Mouse (Mus musculus) Patski (cell line): ENCODE measurements around the gene Arhgap24. TPM values are rescaled to one million over a fixed set of nuclear protein-coding genes. Genes with fewer than 3 reads are reported as not detected.
A peak's percentile ranks its signal among the peaks of the same experiment; 100 is the strongest.

ENCODE experiments used
- ATAC-seq: fragments of 100-300 bp; one replicate; pipeline ENCODE4 v1.8.0; 2021
- CTCF ChIA-PET: fragments of 350-600 bp; sonication (Branson Sonifier 250); formaldehyde crosslinking; loops from one replicate; lab custom pipeline; 2022; ENCODE audit warnings: inconsistent platforms; lab: Charles Lee
- POLR2A ChIA-PET: fragments of 350-600 bp; sonication (Branson Sonifier 250); formaldehyde crosslinking; loops from one replicate; lab custom pipeline; 2022; ENCODE audit warnings: antibody characterized with exemption, inconsistent platforms; lab: Charles Lee
- DNase-seq: peaks from one replicate; pipeline ENCODE4 v3.0.0-alpha.2; 2011; ENCODE audit warnings: low read depth, low spot score
- H3K27me3 ChIP-seq: fragments of 371-371 bp; one replicate; pipeline ENCODE4 v1.5.1; 2021
- CTCF ChIP-seq: fragments of 100-300 bp; IDR thresholded peaks from one replicate; pipeline ENCODE4 v1.5.1; 2021
- in situ Hi-C: fragments of 300-500 bp; cut with MboI; formaldehyde crosslinking; loops from 3 replicates; pipeline ENCODE4 v1.11.1; 2018; ENCODE audit warnings: low pct_unique_long_range_greater_than_20kb, mixed read lengths
- polyA plus RNA-seq: library from polyadenylated mRNA; unstranded; gene quantifications from one replicate; pipeline ENCODE4 v1.2.3, GENCODE M21; 2021

The Arhgap24 gene
- polyA plus RNA-seq, 1 experiment from 2014 or later: 37.6 TPM

- CTCF ChIA-PET: interaction anchor here (1.0 to 1.2 kb wide), 2 partner anchors 8 to 42 kb away, joined by 3 to 6 read pairs; no protein-coding TSS in a partner anchor
- in situ Hi-C loops: no loop called here
- peaks cover 10% of the 10 kb centered on the region for H3K27me3 ChIP-seq
- DNase-seq (no peak), ATAC-seq (no peak)
- POLR2A ChIA-PET: no interaction called here
- no peak for TF ChIP-seq CTCF
These were observed 82.8 kb downstream of the Arhgap24 start for GRCm38 (mm10) chr5:102563971-102564370.

- DNase-seq (no peak), ATAC-seq (no peak)
- no peak for TF ChIP-seq CTCF
- H3K27me3 ChIP-seq: no peaks in the 10 kb centered on the region
- in situ Hi-C loops: no loop called here
- ChIA-PET POLR2A (no interaction called here), CTCF (no interaction called here)
These were observed 87.6 kb downstream of the Arhgap24 start for GRCm38 (mm10) chr5:102568764-102569163.

GRCm38 (mm10) chr5:102571445-102571844, 90.3 kb downstream of the Arhgap24 start:
- ATAC-seq: peak; percentile 54
- ChIA-PET POLR2A (no interaction called here), CTCF (no interaction called here)
- in situ Hi-C loops: no loop called here
- no peak for TF ChIP-seq CTCF
- no peaks in the 10 kb centered on the region for H3K27me3 ChIP-seq
- no peak for DNase-seq

GRCm38 (mm10) chr5:102576750-102577149, 95.6 kb downstream of the Arhgap24 start:
- H3K27me3 ChIP-seq: no peaks in the 10 kb centered on the region
- CTCF ChIA-PET: interaction anchor here (1.2 kb wide), 1 partner anchor 11 kb away, joined by 3 read pairs; no protein-coding TSS in a partner anchor
- no peak for TF ChIP-seq CTCF
- ATAC-seq (peak; percentile 70), DNase-seq (peak; percentile 63)
- in situ Hi-C loops: no loop called here
- POLR2A ChIA-PET: no interaction called here

GRCm38 (mm10) chr5:102577729-102578128, 96.5 kb downstream of the Arhgap24 start:
- no peak for ATAC-seq
- no peak for TF ChIP-seq CTCF
- ChIA-PET POLR2A (no interaction called here), CTCF (interaction anchor here (1.0 kb wide), 1 partner anchor 14 kb away, joined by 3 read pairs; no protein-coding TSS in a partner anchor)
- no peak for DNase-seq
- H3K27me3 ChIP-seq: no peaks in the 10 kb centered on the region
- in situ Hi-C loops: no loop called here

- ATAC-seq (no peak), DNase-seq (no peak)
- ChIA-PET POLR2A (no interaction called here), CTCF (no interaction called here)
- H3K27me3 ChIP-seq: no peaks in the 10 kb centered on the region
- TF ChIP-seq CTCF: no peak
- in situ Hi-C loops: no loop called here
These were observed 97.2 kb downstream of the Arhgap24 start for GRCm38 (mm10) chr5:102578431-102578830.

GRCm38 (mm10) chr5:102582864-102583410, 101.7 kb downstream of the Arhgap24 start:
- CTCF ChIA-PET: interaction anchor here (1.2 to 1.7 kb wide), 2 partner anchors 9 to 28 kb away, joined by 3 to 6 read pairs; no protein-coding TSS in a partner anchor
- TF ChIP-seq CTCF: no peak
- POLR2A ChIA-PET: no interaction called here
- no peak for ATAC-seq
- in situ Hi-C loops: no loop called here
- peaks cover 6% of the 10 kb centered on the region for H3K27me3 ChIP-seq
- DNase-seq: no peak

GRCm38 (mm10) chr5:102591422-102591821, 110.2 kb downstream of the Arhgap24 start:
- no peak for TF ChIP-seq CTCF
- DNase-seq (no peak), ATAC-seq (no peak)
- in situ Hi-C loops: no loop called here
- peaks cover 9% of the 10 kb centered on the region for H3K27me3 ChIP-seq
- POLR2A ChIA-PET: no interaction called here
- CTCF ChIA-PET: interaction anchor here (0.9 to 1.6 kb wide), 3 partner anchors 8 to 30 kb away, joined by 3 to 6 read pairs (median 3); no protein-coding TSS in a partner anchor

GRCm38 (mm10) chr5:102593058-102593457, 111.9 kb downstream of the Arhgap24 start:
- DNase-seq (no peak), ATAC-seq (no peak)
- no peak for TF ChIP-seq CTCF
- in situ Hi-C loops: no loop called here
- POLR2A ChIA-PET: interaction anchor here (0.7 kb wide), 1 partner anchor 44 kb away, joined by 4 read pairs; no protein-coding TSS in a partner anchor
- CTCF ChIA-PET: interaction anchor here (0.9 to 1.6 kb wide), 2 partner anchors 32 to 43 kb away, joined by 3 read pairs; no protein-coding TSS in a partner anchor
- peaks cover 9% of the 10 kb centered on the region for H3K27me3 ChIP-seq

GRCm38 (mm10) chr5:102599102-102599501, 117.9 kb downstream of the Arhgap24 start:
- no peak for TF ChIP-seq CTCF
- H3K27me3 ChIP-seq: no peaks in the 10 kb centered on the region
- ATAC-seq (no peak), DNase-seq (no peak)
- ChIA-PET POLR2A (no interaction called here), CTCF (interaction anchor here (1.1 to 1.3 kb wide), 2 partner anchors 24 to 41 kb away, joined by 3 read pairs; no protein-coding TSS in a partner anchor)
- in situ Hi-C loops: no loop called here

- TF ChIP-seq CTCF: no peak
- DNase-seq (no peak), ATAC-seq (no peak)
- CTCF ChIA-PET: no interaction called here
- peaks cover 8% of the 10 kb centered on the region for H3K27me3 ChIP-seq
- in situ Hi-C loops: no loop called here
- POLR2A ChIA-PET: no interaction called here
These were observed 132.4 kb downstream of the Arhgap24 start for GRCm38 (mm10) chr5:102613571-102613970.
